Mouse (Mus musculus) C2C12 (cell line): Measurements from ENCODE around the gene Adam15. TPM values are rescaled to one million over a fixed set of nuclear protein-coding genes. Genes with fewer than 3 reads are reported as not detected.

ENCODE experiments used
- H3K27me3 ChIP-seq: one replicate; pipeline ENCODE4 v1.6.1; 2011; ENCODE audit not compliant: control insufficient read depth, insufficient read depth, insufficient read length
- H3K36me3 ChIP-seq: one replicate; pipeline ENCODE4 v1.6.1; 2011; ENCODE audit not compliant: control insufficient read depth, insufficient read depth
- H3K4me3 ChIP-seq: one replicate; pipeline ENCODE4 v1.5.1; 2011; ENCODE audit warnings: mild to moderate bottlenecking, control low read depth; ENCODE audit not compliant: poor library complexity, insufficient read depth, severe bottlenecking
- H3K79me2 ChIP-seq: one replicate; pipeline ENCODE4 v1.6.1; 2011; ENCODE audit not compliant: control insufficient read depth, insufficient read depth
- H3K79me3 ChIP-seq: one replicate; pipeline ENCODE4 v1.6.1; 2011; ENCODE audit warnings: low read depth, control low read depth
- H3ac ChIP-seq: one replicate; pipeline ENCODE3; 2011; ENCODE audit warnings: low read depth; ENCODE audit not compliant: control insufficient read depth, insufficient read length
- CEBPB ChIP-seq: IDR thresholded peaks from one replicate; pipeline ENCODE4 v1.6.1; 2011; ENCODE audit warnings: low read depth, mild to moderate bottlenecking, control low read depth, moderate library complexity
- CTCF ChIP-seq: IDR thresholded peaks from one replicate; pipeline ENCODE4 v1.5.1; 2011; ENCODE audit not compliant: control insufficient read depth, insufficient read depth, insufficient read length
- FOSL1 ChIP-seq: IDR thresholded peaks from one replicate; pipeline ENCODE4 v1.8.0; 2011; ENCODE audit warnings: mild to moderate bottlenecking, low read length; ENCODE audit not compliant: poor library complexity, insufficient read depth, severe bottlenecking
- MAX ChIP-seq: IDR thresholded peaks from one replicate; pipeline ENCODE4 v1.6.1; 2011; ENCODE audit warnings: mild to moderate bottlenecking, control low read depth
- MYOD1 ChIP-seq: IDR thresholded peaks from one replicate; pipeline ENCODE4 v1.6.1; 2011; ENCODE audit warnings: low read depth; ENCODE audit not compliant: control insufficient read depth, insufficient read length
- MYOG ChIP-seq: IDR thresholded peaks from one replicate; pipeline ENCODE4 v1.6.1; 2011; ENCODE audit not compliant: control insufficient read depth, insufficient read length; ENCODE audit errors: extremely low read depth
- USF1 ChIP-seq: IDR thresholded peaks from one replicate; pipeline ENCODE4 v1.6.1; 2011; ENCODE audit warnings: low read depth, mild to moderate bottlenecking, control low read depth, moderate library complexity
- polyA plus RNA-seq: library from polyadenylated mRNA; unstranded; fragments of >200 nt; fragmentation: generic; extraction: Trizol; gene quantifications from one replicate; pipeline ENCODE4 v1.2.1, GENCODE M21; 2012; ENCODE audit warnings: missing spikeins

Adam15 gene
- polyA plus RNA-seq, 1 experiment: 60.2 TPM

GRCm38 (mm10) chr3:89315930-89316831 lies 33.6 kb downstream of the Adam15 start:
- H3K79me3 ChIP-seq: no peaks in the 10 kb centered on the region
- TF ChIP-seq MAX (no peak), USF1 (no peak), CEBPB (no peak), MYOD1 (no peak)
- no peaks in the 10 kb centered on the region for H3K79me2 ChIP-seq
- no peak overlapping the region for H3K4me3 ChIP-seq
- H3ac ChIP-seq: no peak overlapping the region
- peaks cover 18% of the 10 kb centered on the region for H3K27me3 ChIP-seq
- H3K36me3 ChIP-seq: no peaks in the 10 kb centered on the region

- H3K36me3 ChIP-seq: no peaks in the 10 kb centered on the region
- peak overlapping the region; percentile 18 for H3K4me3 ChIP-seq
- H3K79me2 ChIP-seq: no peaks in the 10 kb centered on the region
- H3K27me3 ChIP-seq: peaks cover 9% of the 10 kb centered on the region
- no peaks in the 10 kb centered on the region for H3K79me3 ChIP-seq
- H3ac ChIP-seq: peak overlapping the region; percentile 36
- peak; percentile 95 for TF ChIP-seq CTCF
- no peak for TF ChIP-seq MAX
These were observed 34.4 kb downstream of the Adam15 start for GRCm38 (mm10) chr3:89315195-89315929.

GRCm38 (mm10) chr3:89314791-89315190 lies 35.0 kb downstream of the Adam15 start:
- H3K4me3 ChIP-seq: no peak overlapping the region
- H3K27me3 ChIP-seq: peaks cover 9% of the 10 kb centered on the region

GRCm38 (mm10) chr3:89314340-89314739 lies 35.5 kb downstream of the Adam15 start:
- Histone ChIP-seq H3K27me3 (peaks cover 6% of the 10 kb centered on the region), H3ac (no peak overlapping the region), H3K79me2 (no peaks in the 10 kb centered on the region), H3K36me3 (no peaks in the 10 kb centered on the region), H3K4me3 (no peak overlapping the region), H3K79me3 (no peaks in the 10 kb centered on the region)
- TF ChIP-seq MYOD1 (no peak), FOSL1 (no peak), CEBPB (no peak), CTCF (no peak), MYOG (no peak), USF1 (no peak), MAX (no peak)

More at GRCm38 (mm10) chr3:89314791-89315190, 35.0 kb downstream of the Adam15 start:
- TF ChIP-seq MYOG: no peak
- no peak for TF ChIP-seq USF1
- TF ChIP-seq MAX: no peak
- no peak for TF ChIP-seq CEBPB
- TF ChIP-seq FOSL1: no peak
- no peak for TF ChIP-seq CTCF
- TF ChIP-seq MYOD1: no peak
- Histone ChIP-seq H3K79me2 (no peaks in the 10 kb centered on the region), H3K79me3 (no peaks in the 10 kb centered on the region), H3K36me3 (no peaks in the 10 kb centered on the region), H3ac (no peak overlapping the region)

- TF ChIP-seq MYOG: no peak
- TF ChIP-seq USF1: no peak
- no peak for TF ChIP-seq CEBPB
- TF ChIP-seq MYOD1: no peak
- peak; percentile 60 for TF ChIP-seq CTCF
- TF ChIP-seq MAX: no peak
- no peak overlapping the region for H3K4me3 ChIP-seq
- no peak overlapping the region for H3ac ChIP-seq
- H3K27me3 ChIP-seq: no peaks in the 10 kb centered on the region
- no peaks in the 10 kb centered on the region for H3K36me3 ChIP-seq
- H3K79me2 ChIP-seq: no peaks in the 10 kb centered on the region
- H3K79me3 ChIP-seq: no peaks in the 10 kb centered on the region
These were observed 41.7 kb downstream of the Adam15 start for GRCm38 (mm10) chr3:89308089-89308488.
